Mouse (Mus musculus) heart, embryonic 11.5 days (tissue): ENCODE measurements around the gene Gramd4. TPM values are rescaled to one million over a fixed set of nuclear protein-coding genes. Genes with fewer than 3 reads are reported as not detected.
"Not testable (repeated sequence)": the region's sequence is repeated elsewhere in the genome, so short reads cannot be mapped to it uniquely, and the experiment has no call there.

ENCODE experiments used
- ATAC-seq: fragments of 200-750 bp; cut with Nextera tagmentation; replicated peaks from 2 replicates; pipeline ENCODE4 v1.8.0; 2017; ENCODE audit warnings: moderate library complexity; ENCODE audit not compliant: insufficient number of reproducible peaks, low FRiP score, low TSS enrichment
- H3K27ac ChIP-seq: fragments of 300-500 bp; sonication (generic); 2 replicates; pipeline ENCODE4 v1.5.1; 2014; ENCODE audit warnings: mild to moderate bottlenecking, low read depth, low read length
- H3K27me3 ChIP-seq: fragments of 300-500 bp; sonication (generic); 2 replicates; pipeline ENCODE4 v1.6.1; 2014; ENCODE audit warnings: mild to moderate bottlenecking, low read length, mixed read lengths; ENCODE audit not compliant: control insufficient read depth, insufficient read depth
- H3K36me3 ChIP-seq: fragments of 300-500 bp; sonication (generic); 2 replicates; pipeline ENCODE4 v1.6.1; 2014; ENCODE audit warnings: mild to moderate bottlenecking, low read length, moderate library complexity, mixed read lengths; ENCODE audit not compliant: control insufficient read depth, insufficient read depth
- H3K4me1 ChIP-seq: fragments of 300-500 bp; sonication (generic); 2 replicates; pipeline ENCODE4 v1.6.1; 2014; ENCODE audit warnings: low read length; ENCODE audit not compliant: control insufficient read depth, insufficient read depth
- H3K4me2 ChIP-seq: fragments of 300-500 bp; sonication (generic); 2 replicates; pipeline ENCODE4 v1.6.1; 2014; ENCODE audit warnings: mild to moderate bottlenecking, moderate library complexity
- H3K4me3 ChIP-seq: fragments of 300-500 bp; sonication (generic); 2 replicates; pipeline ENCODE4 v1.5.1; 2014; ENCODE audit warnings: low read depth, low read length
- H3K9ac ChIP-seq: fragments of 300-500 bp; sonication (generic); 2 replicates; pipeline ENCODE4 v1.6.1; 2014; ENCODE audit warnings: mild to moderate bottlenecking, low read depth, low read length, moderate library complexity
- H3K9me3 ChIP-seq: fragments of 300-500 bp; sonication (generic); replicated peaks from 2 replicates; pipeline ENCODE4 v1.6.1; 2016; ENCODE audit warnings: low read length; ENCODE audit not compliant: control insufficient read depth
- WGBS: fragments of 180-500 bp; shearing (Covaris S2); extraction: QIAGEN DNeasy Blood & Tissue Kit; methylation state at CpG from one replicate; pipeline ENCODE4 v1.1.7; 2014; ENCODE audit not compliant: insufficient replicate concordance; 5-methylcytosine and 5-hydroxymethylcytosine counted together
- polyA plus RNA-seq: library from polyadenylated mRNA; unstranded; fragments of >200 nt; fragmentation: Nextera tagmentation; extraction: Ambion mirVana; gene quantifications from 2 replicates; pipeline ENCODE4 v1.2.1, GENCODE M21; 2014

The Gramd4 gene
- polyA plus RNA-seq, 1 experiment from 2014 or later = 4.9 TPM

- H3K27ac ChIP-seq = no peak overlapping the region
- H3K9me3 ChIP-seq = no peaks in the 10 kb centered on the region
- H3K4me3 ChIP-seq = no peak overlapping the region
- ATAC-seq = no peak
- no peaks in the 10 kb centered on the region for H3K36me3 ChIP-seq
- WGBS = 85% methylated on average over 1 of the region's 1 CpGs
- no peaks in the 10 kb centered on the region for H3K27me3 ChIP-seq
- H3K4me2 ChIP-seq = no peak overlapping the region
- H3K9ac ChIP-seq = no peak overlapping the region
- H3K4me1 ChIP-seq = peaks cover 17% of the 10 kb centered on the region
Observed at GRCm38 (mm10) chr15:86093236-86093635, 35.7 kb downstream of the Gramd4 start.

- 65% methylated on average over 10 of the region's 10 CpGs for WGBS
- no peak for ATAC-seq
- Histone ChIP-seq H3K36me3 (no peaks in the 10 kb centered on the region), H3K27me3 (no peaks in the 10 kb centered on the region), H3K27ac (no peak overlapping the region), H3K4me3 (no peak overlapping the region), H3K4me2 (no peak overlapping the region), H3K9ac (no peak overlapping the region), H3K9me3 (no peaks in the 10 kb centered on the region), H3K4me1 (peaks cover 11% of the 10 kb centered on the region)
Observed at GRCm38 (mm10) chr15:86094324-86095121, 37.0 kb downstream of the Gramd4 start.

- no peak overlapping the region for H3K9ac ChIP-seq
- H3K27me3 ChIP-seq = no peaks in the 10 kb centered on the region
- no peak overlapping the region for H3K4me3 ChIP-seq
- WGBS = 86% methylated on average over 17 of the region's 17 CpGs
- no peaks in the 10 kb centered on the region for H3K9me3 ChIP-seq
- H3K27ac ChIP-seq = no peak overlapping the region
- H3K36me3 ChIP-seq = no peaks in the 10 kb centered on the region
- H3K4me1 ChIP-seq = no peaks in the 10 kb centered on the region
- ATAC-seq = no peak
- no peak overlapping the region for H3K4me2 ChIP-seq
Observed at GRCm38 (mm10) chr15:86095722-86096603, 38.5 kb downstream of the Gramd4 start.

- WGBS = 90% methylated on average over 5 of the region's 5 CpGs
- not testable (repeated sequence) for H3K9ac ChIP-seq, H3K4me2 ChIP-seq, H3K4me3 ChIP-seq, H3K27me3 ChIP-seq, ATAC-seq, H3K27ac ChIP-seq, H3K4me1 ChIP-seq, H3K36me3 ChIP-seq, H3K9me3 ChIP-seq
Observed at GRCm38 (mm10) chr15:86096604-86097020, 39.1 kb downstream of the Gramd4 start.

GRCm38 (mm10) chr15:86097871-86098270 is 40.4 kb downstream of the Gramd4 start:
- no peak for ATAC-seq

GRCm38 (mm10) chr15:86101585-86101984 is 44.1 kb downstream of the Gramd4 start:
- Histone ChIP-seq H3K36me3 (no peaks in the 10 kb centered on the region), H3K27ac (no peak overlapping the region), H3K4me1 (peaks cover 20% of the 10 kb centered on the region), H3K9me3 (no peaks in the 10 kb centered on the region), H3K27me3 (no peaks in the 10 kb centered on the region), H3K4me2 (no peak overlapping the region), H3K9ac (no peak overlapping the region), H3K4me3 (no peak overlapping the region)
- WGBS = 72% methylated on average over 9 of the region's 9 CpGs
- no peak for ATAC-seq

More at GRCm38 (mm10) chr15:86097871-86098270, 40.4 kb downstream of the Gramd4 start:
- H3K4me1 ChIP-seq = no peaks in the 10 kb centered on the region
- H3K27ac ChIP-seq = no peak overlapping the region
- no peaks in the 10 kb centered on the region for H3K9me3 ChIP-seq
- H3K4me3 ChIP-seq = no peak overlapping the region
- H3K9ac ChIP-seq = no peak overlapping the region
- H3K27me3 ChIP-seq = no peaks in the 10 kb centered on the region
- no peaks in the 10 kb centered on the region for H3K36me3 ChIP-seq
- 73% methylated on average over 2 of the region's 2 CpGs for WGBS
- no peak overlapping the region for H3K4me2 ChIP-seq

GRCm38 (mm10) chr15:86102308-86102707 is 44.8 kb downstream of the Gramd4 start:
- Histone ChIP-seq H3K4me3 (no peak overlapping the region), H3K27me3 (no peaks in the 10 kb centered on the region), H3K4me2 (no peak overlapping the region), H3K36me3 (no peaks in the 10 kb centered on the region), H3K9ac (no peak overlapping the region), H3K27ac (no peak overlapping the region), H3K4me1 (peaks cover 27% of the 10 kb centered on the region), H3K9me3 (no peaks in the 10 kb centered on the region)
- no peak for ATAC-seq
- WGBS = 81% methylated on average over 15 of the region's 15 CpGs

GRCm38 (mm10) chr15:86104401-86105344 is 47.2 kb downstream of the Gramd4 start:
- Histone ChIP-seq H3K9me3 (no peaks in the 10 kb centered on the region), H3K27ac (peak overlapping the region; percentile 73), H3K4me1 (peaks cover 50% of the 10 kb centered on the region), H3K9ac (no peak overlapping the region), H3K27me3 (no peaks in the 10 kb centered on the region), H3K36me3 (no peaks in the 10 kb centered on the region), H3K4me2 (no peak overlapping the region), H3K4me3 (no peak overlapping the region)
- peak; percentile 58; the same call in 1 of the 2 replicates for ATAC-seq
- WGBS = 69% methylated on average over 19 of the region's 19 CpGs
